Mouse (Mus musculus) spleen, adult 2 months (tissue): ENCODE measurements around the gene Col5a2.

Experiments
- CTCF ChIP-seq: fragments of 200-500 bp; IDR thresholded peaks from 2 replicates; pipeline ENCODE4 v1.5.1; 2011; ENCODE audit warnings: mild to moderate bottlenecking, inconsistent platforms; ENCODE audit not compliant: insufficient read depth, insufficient read length, insufficient replicate concordance; ENCODE audit errors: extremely low read depth
- POLR2A ChIP-seq: fragments of 200-500 bp; IDR thresholded peaks from 2 replicates; pipeline ENCODE4 v1.6.1; 2011; ENCODE audit warnings: low read depth, low read length, inconsistent platforms

- TF ChIP-seq CTCF (no peak), POLR2A (no peak)
Observed at GRCm38 (mm10) chr1:45419858-45420257, 83.2 kb downstream of the Col5a2 start.
